Mouse (Mus musculus): ENCODE results near the gene Rnf220.

GRCm38 (mm10) chr4:117438919-117439318 lies 57.9 kb downstream of the Rnf220 start:
- TF ChIP-seq CTCF (IDR thresholded peaks at IDR 0.05; ENCODE audit: low read depth): no peak
- TF ChIP-seq EP300 (IDR thresholded peaks at IDR 0.05; ENCODE audit: low read depth): no peak
